Mouse (Mus musculus) liver, embryonic 14.5 days (tissue): ENCODE measurements at regions not wholly inside any gene's neighbourhood (a gene's known extent, or its start where the extent isn't known, plus 50 kb on each side); places are given as distances from the start of the nearest gene placed in this dataset.

Experiments used
- ATAC-seq: fragments of 200-750 bp; cut with Nextera tagmentation; 2 replicates; pipeline ENCODE4 v1.8.0; 2017; ENCODE audit warnings: moderate number of reproducible peaks, mild to moderate bottlenecking, moderate library complexity; ENCODE audit not compliant: insufficient read depth
- DNase-seq, 3 experiments: peaks; one replicate each; pipeline ENCODE4 v3.0.0-alpha.2; 2012 to 2013; ENCODE audit warnings: low read depth in 3 of 3, low spot score in 3 of 3
- H3K27ac ChIP-seq: fragments of 300-500 bp; sonication (generic); 2 replicates; pipeline ENCODE4 v1.5.1; 2014; ENCODE audit warnings: moderate library complexity, mild to moderate bottlenecking, control low read depth, inconsistent platforms
- H3K27me3 ChIP-seq: fragments of 300-500 bp; sonication (generic); 2 replicates; pipeline ENCODE4 v1.6.1; 2014; ENCODE audit warnings: mild to moderate bottlenecking, low read length, moderate library complexity; ENCODE audit not compliant: control insufficient read depth, insufficient read depth
- H3K36me3 ChIP-seq: fragments of 300-500 bp; sonication (generic); replicated peaks from 2 replicates; pipeline ENCODE4 v1.6.1; 2014; ENCODE audit warnings: low read depth; ENCODE audit not compliant: control insufficient read depth, insufficient read depth
- H3K4me1 ChIP-seq, 2 experiments: fragments of 200-500 bp in 1 of 2; fragments of 300-500 bp in 1 of 2; sonication (generic) in 1 of 2; replicated peaks; 2 replicates each; pipeline ENCODE4 v1.6.1; 2012 to 2014; ENCODE audit warnings: antibody characterized with exemption in 1 of 2, inconsistent platforms in 1 of 2, low read length in 1 of 2; ENCODE audit not compliant: control insufficient read depth in 2 of 2, insufficient read depth in 2 of 2
- H3K4me2 ChIP-seq: fragments of 300-500 bp; sonication (generic); 2 replicates; pipeline ENCODE4 v1.6.1; 2014; ENCODE audit warnings: low read depth, mild to moderate bottlenecking, control low read depth, moderate library complexity
- H3K4me3 ChIP-seq, 2 experiments: fragments of 200-500 bp in 1 of 2; fragments of 300-500 bp in 1 of 2; sonication (generic) in 1 of 2; 2 replicates each; pipeline ENCODE4 v1.5.1; 2012 to 2014; ENCODE audit warnings: low read depth in 2 of 2, low read length in 2 of 2, mild to moderate bottlenecking in 2 of 2, control low read depth in 1 of 2, inconsistent platforms in 1 of 2, moderate library complexity in 1 of 2; ENCODE audit not compliant: insufficient read depth in 1 of 2
- H3K9ac ChIP-seq: fragments of 300-500 bp; sonication (generic); replicated peaks from 2 replicates; pipeline ENCODE4 v1.6.1; 2014; ENCODE audit warnings: mild to moderate bottlenecking, control low read depth, moderate library complexity
- H3K9me3 ChIP-seq: fragments of 300-500 bp; sonication (generic); 2 replicates; pipeline ENCODE4 v1.6.1; 2016; ENCODE audit warnings: low read length, mixed read lengths; ENCODE audit not compliant: control insufficient read depth
- CTCF ChIP-seq: IDR thresholded peaks from 2 replicates; pipeline ENCODE4 v1.5.1; 2016; ENCODE audit warnings: antibody characterized with exemption, low read depth, control low read depth
- EP300 ChIP-seq: IDR thresholded peaks from 2 replicates; pipeline ENCODE4 v1.6.1; 2016; ENCODE audit warnings: antibody characterized with exemption, low read depth
- WGBS: fragments of 180-500 bp; shearing (Covaris S2); extraction: QIAGEN DNeasy Blood & Tissue Kit; methylation state at CpG from one replicate; pipeline ENCODE4 v1.1.7; 2014; ENCODE audit not compliant: insufficient replicate concordance; 5-methylcytosine and 5-hydroxymethylcytosine counted together

DNA sequence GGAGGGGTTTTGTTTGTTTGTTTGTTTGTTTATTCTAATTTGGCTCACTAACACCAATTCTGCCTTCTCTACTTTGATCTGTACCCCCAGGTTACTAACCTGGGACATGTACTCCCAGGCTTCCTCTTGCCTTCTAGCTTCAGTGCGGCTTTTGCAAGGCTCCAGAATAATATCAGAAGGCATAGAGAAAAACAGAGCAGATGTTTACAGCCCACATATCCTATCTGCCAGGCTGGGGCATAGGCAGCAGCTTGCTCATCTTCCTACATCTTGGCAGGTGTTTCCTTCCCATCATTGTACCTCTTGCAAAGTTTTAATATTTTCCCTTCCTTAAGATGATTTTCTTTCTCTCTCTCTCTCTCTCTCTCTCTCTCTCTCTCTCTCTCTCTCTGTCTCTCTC, 244.9 kb upstream of the Clec14a start:
- Histone ChIP-seq H3K27ac (no peak overlapping the region), H3K4me3 (no peak overlapping the region), H3K9me3 (no peaks in the 10 kb centered on the region), H3K36me3 (no peaks in the 10 kb centered on the region), H3K9ac (no peak overlapping the region), H3K4me1 (no peaks in the 10 kb centered on the region), H3K27me3 (no peaks in the 10 kb centered on the region), H3K4me2 (no peak overlapping the region)
- 64% methylated on average over 1 of the region's 1 CpGs for WGBS
- DNase-seq (no peak), ATAC-seq (no peak)
- TF ChIP-seq EP300 (no peak), CTCF (no peak)

GRCm38 (mm10) chr12:58512645-58513044, 243.6 kb upstream of the Clec14a start:
- H3K4me1 ChIP-seq: no peaks in the 10 kb centered on the region
- H3K9ac ChIP-seq: no peak overlapping the region
- 68% methylated on average over 7 of the region's 7 CpGs for WGBS
- no peaks in the 10 kb centered on the region for H3K36me3 ChIP-seq
- no peak overlapping the region for H3K27ac ChIP-seq
- no peaks in the 10 kb centered on the region for H3K9me3 ChIP-seq
- no peak for DNase-seq
- H3K4me3 ChIP-seq: no peak overlapping the region
- TF ChIP-seq EP300 (no peak), CTCF (no peak)
- H3K27me3 ChIP-seq: no peaks in the 10 kb centered on the region
- no peak overlapping the region for H3K4me2 ChIP-seq
- ATAC-seq: no peak

- Histone ChIP-seq H3K4me1 (no peaks in the 10 kb centered on the region), H3K4me2 (no peak overlapping the region), H3K36me3 (no peaks in the 10 kb centered on the region), H3K9me3 (no peaks in the 10 kb centered on the region), H3K27ac (no peak overlapping the region), H3K4me3 (no peak overlapping the region), H3K9ac (no peak overlapping the region), H3K27me3 (no peaks in the 10 kb centered on the region)
- no peak for TF ChIP-seq EP300
- ATAC-seq (no peak), DNase-seq (no peak)
Measured at GRCm38 (mm10) chr12:58504283-58504682, 235.2 kb upstream of the Clec14a start.

GRCm38 (mm10) chr12:58474181-58474580, 205.1 kb upstream of the Clec14a start:
- no peak for ATAC-seq
- H3K27ac ChIP-seq: no peak overlapping the region
- no peaks in the 10 kb centered on the region for H3K36me3 ChIP-seq

GRCm38 (mm10) chr12:58473511-58473910, 204.4 kb upstream of the Clec14a start:
- Histone ChIP-seq H3K27me3 (no peaks in the 10 kb centered on the region), H3K4me1 (no peaks in the 10 kb centered on the region), H3K36me3 (no peaks in the 10 kb centered on the region), H3K4me2 (no peak overlapping the region), H3K9ac (no peak overlapping the region), H3K4me3 (no peak overlapping the region), H3K27ac (no peak overlapping the region), H3K9me3 (no peaks in the 10 kb centered on the region)
- ATAC-seq: no peak
- no peak for TF ChIP-seq CTCF
- no peak for TF ChIP-seq EP300
- no peak for DNase-seq
- 52% methylated on average over 1 of the region's 1 CpGs for WGBS

More at GRCm38 (mm10) chr12:58474181-58474580, 205.1 kb upstream of the Clec14a start:
- H3K4me3 ChIP-seq: no peak overlapping the region
- no peak overlapping the region for H3K4me2 ChIP-seq
- no peaks in the 10 kb centered on the region for H3K9me3 ChIP-seq
- no peaks in the 10 kb centered on the region for H3K4me1 ChIP-seq
- no peak overlapping the region for H3K9ac ChIP-seq
- DNase-seq: no peak
- TF ChIP-seq EP300 (no peak), CTCF (no peak)
- no peaks in the 10 kb centered on the region for H3K27me3 ChIP-seq

- no peak overlapping the region for H3K4me2 ChIP-seq
- no peak for DNase-seq
- ATAC-seq: no peak
- no peak overlapping the region for H3K4me3 ChIP-seq
- H3K4me1 ChIP-seq: no peaks in the 10 kb centered on the region
- WGBS: 66% methylated on average over 3 of the region's 3 CpGs
- no peak overlapping the region for H3K27ac ChIP-seq
- no peaks in the 10 kb centered on the region for H3K36me3 ChIP-seq
- no peaks in the 10 kb centered on the region for H3K9me3 ChIP-seq
- H3K27me3 ChIP-seq: no peaks in the 10 kb centered on the region
- H3K9ac ChIP-seq: no peak overlapping the region
- TF ChIP-seq CTCF: no peak
- TF ChIP-seq EP300: no peak
Measured at GRCm38 (mm10) chr12:58460465-58460864, 191.4 kb upstream of the Clec14a start.
